Mouse (Mus musculus) midbrain, embryonic 11.5 days (tissue): ENCODE data around the gene Serpinb6b. TPM values are rescaled to one million over a fixed set of nuclear protein-coding genes. Genes with fewer than 3 reads are reported as not detected.

Source experiments
- ATAC-seq: fragments of 200-750 bp; cut with Nextera tagmentation; 2 replicates; pipeline ENCODE4 v1.8.0; 2017; ENCODE audit warnings: moderate TSS enrichment, moderate library complexity; ENCODE audit not compliant: low FRiP score
- DNase-seq: peaks from one replicate; pipeline ENCODE4 v3.0.0; 2015; ENCODE audit warnings: low spot score; ENCODE audit errors: missing footprints
- H3K27ac ChIP-seq: fragments of 300-500 bp; sonication (generic); 2 replicates; pipeline ENCODE4 v1.5.1; 2014; ENCODE audit warnings: low read depth, low read length
- H3K27me3 ChIP-seq: fragments of 300-500 bp; sonication (generic); 2 replicates; pipeline ENCODE4 v1.6.1; 2014; ENCODE audit warnings: mild to moderate bottlenecking, low read length, moderate library complexity, mixed read lengths; ENCODE audit not compliant: control insufficient read depth, insufficient read depth
- H3K36me3 ChIP-seq: fragments of 300-500 bp; sonication (generic); 2 replicates; pipeline ENCODE4 v1.6.1; 2014; ENCODE audit warnings: mild to moderate bottlenecking, low read length, moderate library complexity, mixed read lengths; ENCODE audit not compliant: control insufficient read depth, insufficient read depth
- H3K4me1 ChIP-seq: fragments of 300-500 bp; sonication (generic); 2 replicates; pipeline ENCODE4 v1.6.1; 2014; ENCODE audit warnings: low read length; ENCODE audit not compliant: control insufficient read depth, insufficient read depth
- H3K4me2 ChIP-seq: fragments of 300-500 bp; sonication (generic); 2 replicates; pipeline ENCODE4 v1.6.1; 2014; ENCODE audit warnings: mild to moderate bottlenecking, moderate library complexity
- H3K4me3 ChIP-seq: fragments of 300-500 bp; sonication (generic); 2 replicates; pipeline ENCODE4 v1.5.1; 2014; ENCODE audit warnings: low read depth, low read length
- H3K9ac ChIP-seq: fragments of 300-500 bp; sonication (generic); 2 replicates; pipeline ENCODE4 v1.6.1; 2014; ENCODE audit warnings: low read length
- H3K9me3 ChIP-seq: fragments of 300-500 bp; sonication (generic); 2 replicates; pipeline ENCODE4 v1.6.1; 2016; ENCODE audit warnings: low read length; ENCODE audit not compliant: control insufficient read depth
- WGBS: fragments of 180-500 bp; shearing (Covaris S2); extraction: QIAGEN DNeasy Blood & Tissue Kit; methylation state at CpG from one replicate; pipeline ENCODE4 v1.1.7; 2014; 5-methylcytosine and 5-hydroxymethylcytosine counted together
- polyA plus RNA-seq: library from polyadenylated mRNA; unstranded; fragments of >200 nt; fragmentation: Nextera tagmentation; extraction: Ambion mirVana; gene quantifications from 2 replicates; pipeline ENCODE4 v1.2.1, GENCODE M21; 2014

Serpinb6b gene
- polyA plus RNA-seq, 1 experiment from 2014 or later = 0.83 TPM

DNA sequence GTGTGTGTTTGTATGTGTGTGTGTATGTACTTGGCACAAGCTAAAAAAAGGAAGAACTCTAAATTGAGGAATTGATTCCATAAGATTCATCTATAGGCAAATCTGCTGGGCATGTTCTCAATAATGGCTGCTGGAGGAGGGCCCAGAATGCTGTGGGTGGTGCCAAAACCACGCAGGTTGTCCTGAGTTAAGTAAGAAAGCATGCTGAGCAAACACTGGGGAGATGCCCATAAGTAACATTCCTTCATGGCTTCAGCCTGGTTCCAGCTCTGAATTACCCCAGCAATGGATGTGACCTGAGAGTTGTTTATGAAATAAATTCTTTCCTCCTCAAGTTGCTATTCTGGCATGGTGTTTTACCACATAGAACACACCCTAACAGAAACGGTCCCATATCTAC, 48.3 kb downstream of the Serpinb6b start:
- Histone ChIP-seq H3K4me1 (no peaks in the 10 kb centered on the region), H3K9ac (no peak overlapping the region), H3K4me3 (no peak overlapping the region), H3K36me3 (no peaks in the 10 kb centered on the region), H3K27me3 (no peaks in the 10 kb centered on the region), H3K4me2 (no peak overlapping the region), H3K27ac (no peak overlapping the region), H3K9me3 (no peaks in the 10 kb centered on the region)
- ATAC-seq (no peak), DNase-seq (no peak)
- 84% methylated on average over 2 of the region's 2 CpGs for WGBS

DNA sequence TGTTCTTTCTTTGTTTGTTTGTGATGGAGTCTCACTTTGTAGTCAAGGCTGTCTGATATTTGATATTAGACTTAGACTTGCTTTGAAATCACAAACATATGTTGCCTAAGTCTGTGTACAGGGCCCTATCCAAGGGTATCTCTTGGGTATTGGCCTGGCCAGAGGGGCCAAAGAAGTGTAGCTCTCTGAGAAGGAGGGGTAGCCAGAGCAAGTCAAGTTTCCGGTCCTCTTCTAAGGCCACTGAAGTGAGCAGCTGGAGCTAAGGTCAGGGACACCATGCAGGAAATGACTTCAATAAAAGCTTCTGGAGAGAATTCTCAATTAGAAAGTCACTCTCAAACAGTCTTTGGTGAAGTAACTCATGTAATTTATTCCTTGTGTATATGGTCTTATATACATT, 57.4 kb downstream of the Serpinb6b start:
- no peak overlapping the region for H3K4me3 ChIP-seq
- H3K9ac ChIP-seq = no peak overlapping the region
- H3K36me3 ChIP-seq = no peaks in the 10 kb centered on the region
- no peak for DNase-seq
- no peak overlapping the region for H3K4me2 ChIP-seq
- 84% methylated on average over 1 of the region's 1 CpGs for WGBS
- ATAC-seq = no peak
- no peak overlapping the region for H3K27ac ChIP-seq
- H3K4me1 ChIP-seq = no peaks in the 10 kb centered on the region
- no peaks in the 10 kb centered on the region for H3K27me3 ChIP-seq
- no peaks in the 10 kb centered on the region; the same call in 1 of the 2 replicates for H3K9me3 ChIP-seq

DNA sequence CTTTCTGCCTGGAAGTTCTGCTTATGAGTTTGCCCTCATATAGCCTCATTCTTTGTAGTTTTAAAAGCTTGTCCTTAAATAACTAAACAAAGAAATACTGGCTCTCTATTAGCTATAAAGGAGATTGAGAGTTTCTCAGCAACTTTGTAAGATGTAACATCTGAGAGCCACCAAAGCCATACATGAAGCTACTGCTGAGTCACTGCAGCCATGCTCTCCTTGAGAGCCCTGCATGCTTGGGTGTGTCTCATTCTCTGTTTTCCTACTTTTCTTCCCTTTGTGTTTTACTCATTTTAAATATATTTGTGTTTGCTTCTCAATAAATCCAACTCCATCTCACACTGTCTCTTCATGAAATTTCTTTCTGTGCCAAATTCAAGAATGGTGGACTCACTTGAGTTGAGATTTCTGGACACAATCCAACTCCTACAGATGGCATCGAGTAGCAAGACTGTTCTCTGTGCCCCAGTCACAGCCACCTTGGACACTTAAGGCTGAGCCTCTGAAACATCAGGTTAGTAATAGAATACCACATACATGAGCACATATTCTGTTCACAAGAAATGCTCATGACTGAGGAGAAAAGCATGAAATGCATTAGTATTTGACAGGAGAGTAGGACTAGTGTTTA, 61.5 kb downstream of the Serpinb6b start:
- H3K9ac ChIP-seq = no peak overlapping the region
- no peaks in the 10 kb centered on the region for H3K9me3 ChIP-seq
- H3K4me1 ChIP-seq = no peaks in the 10 kb centered on the region
- no peak overlapping the region for H3K4me2 ChIP-seq
- DNase-seq (no peak), ATAC-seq (no peak)
- no peaks in the 10 kb centered on the region for H3K36me3 ChIP-seq
- no peaks in the 10 kb centered on the region for H3K27me3 ChIP-seq
- H3K4me3 ChIP-seq = no peak overlapping the region
- WGBS = 83% methylated on average over 1 of the region's 1 CpGs
- no peak overlapping the region for H3K27ac ChIP-seq

DNA sequence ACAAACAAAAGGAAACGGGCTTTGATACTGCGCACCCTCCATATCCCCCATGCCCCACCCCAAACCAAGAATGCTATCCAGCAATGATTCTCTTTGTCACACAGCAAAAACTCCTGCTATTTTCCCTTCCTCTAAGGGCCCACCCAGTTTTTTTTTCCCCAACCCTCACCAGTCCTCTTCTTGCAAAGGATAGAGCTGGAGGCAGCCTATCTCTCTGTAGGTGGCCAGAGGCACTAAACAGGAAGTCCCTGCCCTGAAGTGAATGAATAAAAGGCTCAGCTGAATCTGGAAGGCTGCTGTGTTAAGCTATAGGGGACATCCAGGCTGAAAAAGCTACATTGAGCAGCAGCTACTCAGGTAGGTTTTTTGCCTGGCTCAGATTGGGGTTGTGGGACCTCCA, 62.2 kb downstream of the Serpinb6b start, which contains the start of gene Serpinb9b:
Serpinb9b (plus strand) TSS at position 173 of the 400 bp plus-strand sequence.
- ATAC-seq (no peak), DNase-seq (no peak)
- Histone ChIP-seq H3K9ac (no peak within 1 kb of the TSS), H3K36me3 (no peaks in the 10 kb centered on the region), H3K9me3 (no peaks in the 10 kb centered on the region), H3K4me2 (no peak within 1 kb of the TSS), H3K27ac (no peak within 1 kb of the TSS), H3K4me1 (no peaks in the 10 kb centered on the region), H3K27me3 (no peaks in the 10 kb centered on the region), H3K4me3 (no peak within 1 kb of the TSS)
- whole genome bisulfite sequencing = 80% methylated on average over 2 of the region's 2 CpGs

DNA sequence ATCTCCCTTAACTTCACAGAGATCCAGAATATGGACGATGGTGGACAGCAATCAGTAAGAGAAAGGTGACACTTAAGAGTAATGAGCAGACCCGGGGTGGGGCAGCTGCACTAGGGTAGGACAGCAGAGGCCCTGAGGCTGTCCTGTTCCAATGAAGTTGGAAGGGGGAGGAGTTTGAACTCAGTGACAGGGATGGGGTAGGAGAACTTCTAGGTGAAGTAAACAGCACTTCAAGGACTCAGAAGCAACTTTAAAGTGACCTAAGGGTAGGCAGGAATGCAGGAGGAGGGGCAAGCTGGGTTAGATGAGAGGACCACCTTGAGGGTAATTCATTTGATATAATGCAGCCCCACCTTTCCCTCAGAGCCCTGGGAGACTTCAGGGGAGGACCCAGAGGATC, 63.1 kb downstream of the Serpinb6b start:
- 56% methylated on average over 2 of the region's 2 CpGs for WGBS

DNA sequence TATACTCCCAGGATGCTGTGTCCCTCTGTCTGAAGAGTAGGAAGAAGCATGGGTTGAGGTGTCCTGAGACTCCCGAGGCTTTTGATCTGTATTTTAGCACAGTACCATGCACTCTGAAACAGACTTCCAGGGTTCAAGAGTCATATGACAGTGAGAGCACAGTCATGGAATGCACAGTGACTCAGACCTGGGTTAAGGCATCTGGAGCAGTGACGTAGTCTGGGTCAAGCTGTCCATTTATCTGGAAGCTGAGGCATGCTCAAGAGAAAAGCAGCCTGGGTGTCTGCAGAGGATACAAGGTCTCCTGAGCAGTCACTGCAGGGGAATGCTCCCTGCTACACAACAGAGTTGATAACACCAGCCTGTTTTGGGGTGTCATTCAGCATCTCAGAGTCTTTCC, 63.5 kb downstream of the Serpinb6b start:
- DNase-seq (no peak), ATAC-seq (no peak)
- H3K27me3 ChIP-seq = no peaks in the 10 kb centered on the region
- H3K36me3 ChIP-seq = no peaks in the 10 kb centered on the region
- H3K4me1 ChIP-seq = no peaks in the 10 kb centered on the region
- no peaks in the 10 kb centered on the region for H3K9me3 ChIP-seq
- no peak overlapping the region for H3K9ac ChIP-seq
- no peak overlapping the region for H3K4me3 ChIP-seq
- H3K4me2 ChIP-seq = no peak overlapping the region
- WGBS = 79% methylated on average over 2 of the region's 2 CpGs
- H3K27ac ChIP-seq = no peak overlapping the region

More for the DNA sequence above, 63.1 kb downstream of the Serpinb6b start:
- DNase-seq (no peak), ATAC-seq (no peak)
- Histone ChIP-seq H3K9ac (no peak overlapping the region), H3K4me1 (no peaks in the 10 kb centered on the region), H3K9me3 (no peaks in the 10 kb centered on the region), H3K27ac (no peak overlapping the region), H3K4me2 (no peak overlapping the region), H3K4me3 (no peak overlapping the region), H3K27me3 (no peaks in the 10 kb centered on the region), H3K36me3 (no peaks in the 10 kb centered on the region)

Other genes with a start within 250 kb of the Serpinb6b start
- gene Mylk4, start 181.3 kb upstream of the Serpinb6b start, polyA plus RNA-seq = 0.07 TPM in 1 of 2 replicates, not detected in the other
- gene Wrnip1, start 163.2 kb upstream of the Serpinb6b start, polyA plus RNA-seq = 14.3 and 17.2 TPM in 2 replicates
- gene D930007J09Rik, start 162.4 kb upstream of the Serpinb6b start, polyA plus RNA-seq = not detected in 2 replicates
- 2.0 and 2.9 TPM in 2 replicates for gene Serpinb1a, start 114.0 kb upstream of the Serpinb6b start, polyA plus RNA-seq
- gene Serpinb1c, start 67.0 kb upstream of the Serpinb6b start, polyA plus RNA-seq = not detected in 2 replicates
- 0.63 and 1.2 TPM in 2 replicates for gene Serpinb9, start 38.0 kb downstream of the Serpinb6b start, polyA plus RNA-seq
- 0.12 TPM in 1 of 2 replicates, not detected in the other for gene Serpinb9b, start 62.2 kb downstream of the Serpinb6b start, polyA plus RNA-seq
- gene Serpinb1b, start 113.4 kb downstream of the Serpinb6b start, polyA plus RNA-seq = 0.10 and 0.25 TPM in 2 replicates
- gene Serpinb9c, start 194.5 kb downstream of the Serpinb6b start, polyA plus RNA-seq = not detected in 2 replicates
- not detected in 2 replicates for gene Serpinb9d, start 227.8 kb downstream of the Serpinb6b start, polyA plus RNA-seq